Mouse (Mus musculus): ENCODE data around the gene Fam120c.

Fam120c gene

GRCm38 (mm10) chrX:151520458-151521322 is 176.7 kb downstream of the Fam120c start, which contains the start of gene Phf8:
Gene Phf8 (plus strand): TSS chrX:151520672.
- DNase-seq (ENCODE audit: extremely low spot score), result peak; percentile 87
